Mouse (Mus musculus) ES-E14 (cell line): ENCODE results near the gene Ostm1. TPM values are rescaled to one million over a fixed set of nuclear protein-coding genes. Genes with fewer than 3 reads are reported as not detected.

Source experiments
- DNase-seq: peaks from one replicate; pipeline ENCODE4 v3.0.0-alpha.2; 2013; ENCODE audit warnings: low read depth, low spot score
- H3K27ac ChIP-seq: 2 replicates; pipeline ENCODE4 v1.5.1; 2012; ENCODE audit warnings: low read depth, mild to moderate bottlenecking, low read length, moderate library complexity, mixed read lengths; ENCODE audit not compliant: poor library complexity, insufficient read depth, severe bottlenecking
- H3K36me3 ChIP-seq: 2 replicates; pipeline ENCODE4 v1.6.1; 2012; ENCODE audit warnings: mild to moderate bottlenecking, low read length, moderate library complexity, mixed read lengths; ENCODE audit not compliant: control insufficient read depth, poor library complexity, insufficient read depth, severe bottlenecking
- H3K4me1 ChIP-seq, 2 experiments: fragments of 150-350 bp in 1 of 2; sonication (generic) in 1 of 2; 2 replicates each; pipeline ENCODE4 v1.6.1; 2012; ENCODE audit warnings: low read length in 2 of 2, mild to moderate bottlenecking in 1 of 2, mixed read lengths in 1 of 2; ENCODE audit not compliant: control insufficient read depth in 2 of 2, insufficient read depth in 2 of 2, poor library complexity in 1 of 2
- H3K4me3 ChIP-seq, 2 experiments: fragments of 150-350 bp in 1 of 2; sonication (generic) in 1 of 2; 2 replicates each; pipeline ENCODE4 v1.5.1; 2012; ENCODE audit warnings: low read length in 2 of 2, low read depth in 1 of 2, mild to moderate bottlenecking in 1 of 2, mixed read lengths in 1 of 2; ENCODE audit not compliant: insufficient read depth in 1 of 2, poor library complexity in 1 of 2, severe bottlenecking in 1 of 2
- H3K9ac ChIP-seq: 2 replicates; pipeline ENCODE4 v1.6.1; 2012; ENCODE audit warnings: low read depth, mild to moderate bottlenecking, low read length, mixed read lengths; ENCODE audit not compliant: poor library complexity, insufficient read depth, severe bottlenecking
- H3K9me3 ChIP-seq: fragments of 150-350 bp; sonication (generic); 2 replicates; pipeline ENCODE4 v1.6.1; 2012; ENCODE audit warnings: low read depth, mild to moderate bottlenecking, low read length; ENCODE audit not compliant: control insufficient read depth, insufficient read depth
- CHD2 ChIP-seq: IDR thresholded peaks from 2 replicates; pipeline ENCODE4 v1.6.1; 2014; ENCODE audit warnings: mild to moderate bottlenecking, low read depth, low read length, inconsistent platforms
- HCFC1 ChIP-seq: IDR thresholded peaks from 2 replicates; pipeline ENCODE4 v1.6.1; 2012; ENCODE audit warnings: low read length, inconsistent platforms, borderline replicate concordance; ENCODE audit not compliant: insufficient read depth
- MAFK ChIP-seq: IDR thresholded peaks from 2 replicates; pipeline ENCODE4 v1.6.1; 2014; ENCODE audit warnings: mild to moderate bottlenecking, low read depth, low read length, inconsistent platforms; ENCODE audit not compliant: insufficient read depth
- ZC3H11A ChIP-seq: IDR thresholded peaks from 2 replicates; pipeline ENCODE4 v1.6.1; 2012; ENCODE audit warnings: low read depth, mild to moderate bottlenecking, inconsistent platforms, low read length, borderline replicate concordance
- ZNF384 ChIP-seq: IDR thresholded peaks from 2 replicates; pipeline ENCODE4 v1.6.1; 2012; ENCODE audit warnings: low read depth, low read length, inconsistent platforms
- in situ Hi-C, 2 experiments: fragments of 600-800 bp; cut with MboI; formaldehyde crosslinking; loops; one replicate each; pipeline ENCODE4 v1.15.1; 2025; ENCODE audit warnings: low sequenced_read_pairs in 2 of 2, inconsistent platforms in 1 of 2; ENCODE audit not compliant: unreplicated experiment in 2 of 2
- total RNA-seq: library from RNA; depleted of rRNA; stranded (reverse); fragments of 300-350 nt; gene quantifications from 2 replicates; pipeline ENCODE4 v1.2.3, GENCODE M21; 2012

The Ostm1 gene
- total RNA-seq, 1 experiment, result 19.7 TPM

- Histone ChIP-seq H3K4me3 (peak overlapping the region in 1 of 2 experiments; percentile 31; a peak in 2 of 4 replicates), H3K4me1 (0 out of 4 replicates have a peak, but pooled peaks cover 0 to 1% of the 10 kb centered on the region in 2 experiments), H3K9me3 (no peaks in the 10 kb centered on the region), H3K27ac (no peak overlapping the region), H3K36me3 (no peaks in the 10 kb centered on the region), H3K9ac (no peak overlapping the region)
- in situ Hi-C loops, result no loop called here
- DNase-seq, result no peak
- no peak for TF ChIP-seq HCFC1
- no peak for TF ChIP-seq CHD2
- no peak for TF ChIP-seq MAFK
- TF ChIP-seq ZNF384, result no peak
- no peak for TF ChIP-seq ZC3H11A
These were observed 7.8 kb downstream of the Ostm1 start for GRCm38 (mm10) chr10:42591185-42591992.

GRCm38 (mm10) chr10:42591993-42592686 is 8.5 kb downstream of the Ostm1 start:
- DNase-seq, result no peak
- no peaks in the 10 kb centered on the region for H3K9me3 ChIP-seq
- no peaks in the 10 kb centered on the region for H3K36me3 ChIP-seq
- H3K27ac ChIP-seq, result no peak overlapping the region
- in situ Hi-C loops, result no loop called here
- TF ChIP-seq CHD2 (no peak), MAFK (no peak), HCFC1 (no peak), ZC3H11A (no peak), ZNF384 (no peak)
- 0 out of 4 replicates have a peak, but pooled peaks cover 0 to 1% of the 10 kb centered on the region in 2 experiments for H3K4me1 ChIP-seq
- H3K4me3 ChIP-seq, result peak overlapping the region; percentile 7 to 31; a peak in 2 of 4 replicates
- no peak overlapping the region for H3K9ac ChIP-seq

- 0 out of 4 replicates have a peak, but pooled peaks cover 0 to 1% of the 10 kb centered on the region in 2 experiments for H3K4me1 ChIP-seq
- no peak overlapping the region for H3K9ac ChIP-seq
- H3K4me3 ChIP-seq, result no peak overlapping the region
- H3K36me3 ChIP-seq, result no peaks in the 10 kb centered on the region
- in situ Hi-C loops, result no loop called here
- DNase-seq, result no peak
- no peak for TF ChIP-seq HCFC1
- no peak for TF ChIP-seq MAFK
- TF ChIP-seq ZC3H11A, result no peak
- TF ChIP-seq ZNF384, result no peak
- no peak for TF ChIP-seq CHD2
- no peaks in the 10 kb centered on the region for H3K9me3 ChIP-seq
- no peak overlapping the region for H3K27ac ChIP-seq
These were observed 9.6 kb downstream of the Ostm1 start for GRCm38 (mm10) chr10:42593201-42593600.

- H3K36me3 ChIP-seq, result no peaks in the 10 kb centered on the region
- H3K9me3 ChIP-seq, result no peaks in the 10 kb centered on the region
- TF ChIP-seq MAFK (no peak), ZC3H11A (no peak), ZNF384 (no peak), HCFC1 (no peak), CHD2 (no peak)
- in situ Hi-C loops, result no loop called here
- no peaks in the 10 kb centered on the region for H3K4me1 ChIP-seq
- H3K9ac ChIP-seq, result no peak overlapping the region
- DNase-seq, result no peak
- no peak overlapping the region for H3K27ac ChIP-seq
- no peak overlapping the region for H3K4me3 ChIP-seq
These were observed 15.0 kb downstream of the Ostm1 start for GRCm38 (mm10) chr10:42598615-42599014.
